Mouse (Mus musculus) B cell, adult 62 days (primary cell): Measurements from ENCODE around the gene D430019H16Rik. TPM values are rescaled to one million over a fixed set of nuclear protein-coding genes. Genes with fewer than 3 reads are reported as not detected.

Source experiments
- total RNA-seq: library from RNA; stranded (reverse); gene quantifications from 4 replicates; pipeline ENCODE4 v1.2.4, GENCODE M21; 2023

Gene D430019H16Rik
- not detected in 4 replicates for total RNA-seq

DNA sequence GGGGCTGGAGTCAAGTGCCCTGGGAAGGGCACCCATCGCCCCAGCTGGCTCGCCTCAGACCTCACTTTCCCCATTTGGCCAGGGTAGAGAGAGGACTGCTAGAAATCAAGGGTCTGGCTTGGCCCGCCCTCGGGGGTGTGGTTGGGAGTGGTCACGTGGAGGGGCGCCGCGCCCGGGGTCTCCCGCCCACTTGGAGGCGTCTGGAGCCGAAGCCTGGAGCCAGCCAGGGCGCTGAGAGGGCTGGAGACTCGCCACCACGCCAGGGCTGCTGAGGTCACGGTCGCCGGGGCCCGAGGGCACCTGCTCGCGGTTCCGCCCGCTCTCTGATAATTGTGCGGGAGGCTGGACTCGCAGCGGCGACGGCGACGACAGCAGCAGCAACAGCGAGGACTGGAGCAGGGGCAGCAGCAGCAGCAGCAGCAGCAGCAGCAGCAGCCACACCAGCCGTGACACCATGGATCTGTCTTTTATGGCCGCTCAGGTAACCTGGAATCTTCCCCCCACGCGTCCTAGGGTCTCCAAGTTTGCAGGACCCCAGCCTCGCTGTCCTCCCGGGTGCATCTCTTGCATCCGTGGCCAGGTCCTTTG lies at the start of gene D430019H16Rik:
Gene D430019H16Rik, plus strand, starts transcription at position 187 of the 588 bp plus-strand sequence.

Other genes with a start within 250 kb of the D430019H16Rik start
- not detected in 4 replicates for gene Tcl1, start 231.1 kb upstream of the D430019H16Rik start, total RNA-seq
- not detected in 4 replicates for gene Tunar, start 120.0 kb upstream of the D430019H16Rik start, total RNA-seq
- gene Bdkrb2, start 109.4 kb downstream of the D430019H16Rik start, total RNA-seq = not detected in 4 replicates
- gene Bdkrb1, start 149.2 kb downstream of the D430019H16Rik start, total RNA-seq = not detected in 4 replicates
- 8.8 to 11.8 TPM (median 11.1 TPM) in 4 replicates for gene Gskip, start 231.0 kb downstream of the D430019H16Rik start, total RNA-seq
- 40.3 to 42.6 TPM (median 41.5 TPM) in 4 replicates for gene Atg2b, start 231.4 kb downstream of the D430019H16Rik start, total RNA-seq